Mouse (Mus musculus) hindbrain, embryonic 11.5 days (tissue): ENCODE data around the gene Mdm2. TPM values are rescaled to one million over a fixed set of nuclear protein-coding genes. Genes with fewer than 3 reads are reported as not detected.

Experiments used
- ATAC-seq: fragments of 200-750 bp; cut with Nextera tagmentation; 2 replicates; pipeline ENCODE4 v1.8.0; 2017; ENCODE audit warnings: mild to moderate bottlenecking, moderate TSS enrichment, moderate library complexity; ENCODE audit not compliant: low FRiP score
- DNase-seq: peaks from one replicate; pipeline ENCODE4 v3.0.0-alpha.2; 2015; ENCODE audit warnings: low spot score
- H3K27ac ChIP-seq: fragments of 300-500 bp; sonication (generic); 2 replicates; pipeline ENCODE4 v1.5.1; 2014; ENCODE audit warnings: mild to moderate bottlenecking, low read depth, low read length
- H3K27me3 ChIP-seq: fragments of 300-500 bp; sonication (generic); 2 replicates; pipeline ENCODE4 v1.6.1; 2014; ENCODE audit warnings: mild to moderate bottlenecking, low read length, moderate library complexity, mixed read lengths; ENCODE audit not compliant: control insufficient read depth, insufficient read depth
- H3K36me3 ChIP-seq: fragments of 300-500 bp; sonication (generic); 2 replicates; pipeline ENCODE4 v1.6.1; 2014; ENCODE audit warnings: mild to moderate bottlenecking, low read length, moderate library complexity, mixed read lengths; ENCODE audit not compliant: control insufficient read depth, insufficient read depth
- H3K4me1 ChIP-seq: fragments of 300-500 bp; sonication (generic); replicated peaks from 2 replicates; pipeline ENCODE4 v1.6.1; 2014; ENCODE audit warnings: low read length, mixed read lengths; ENCODE audit not compliant: control insufficient read depth, insufficient read depth
- H3K4me2 ChIP-seq: fragments of 300-500 bp; sonication (generic); replicated peaks from 2 replicates; pipeline ENCODE4 v1.6.1; 2014; ENCODE audit warnings: mild to moderate bottlenecking, low read depth, low read length
- H3K4me3 ChIP-seq: fragments of 300-500 bp; sonication (generic); 2 replicates; pipeline ENCODE4 v1.5.1; 2014; ENCODE audit warnings: low read depth, low read length
- H3K9ac ChIP-seq: fragments of 300-500 bp; sonication (generic); 2 replicates; pipeline ENCODE4 v1.6.1; 2014; ENCODE audit warnings: low read depth, low read length
- H3K9me3 ChIP-seq: fragments of 300-500 bp; sonication (generic); 2 replicates; pipeline ENCODE4 v1.6.1; 2016; ENCODE audit warnings: low read length; ENCODE audit not compliant: control insufficient read depth
- WGBS: fragments of 180-500 bp; shearing (Covaris S2); extraction: QIAGEN DNeasy Blood & Tissue Kit; methylation state at CpG from one replicate; pipeline ENCODE4 v1.1.7; 2014; 5-methylcytosine and 5-hydroxymethylcytosine counted together
- polyA plus RNA-seq: library from polyadenylated mRNA; unstranded; fragments of >200 nt; fragmentation: Nextera tagmentation; extraction: Ambion mirVana; gene quantifications from 2 replicates; pipeline ENCODE4 v1.2.1, GENCODE M21; 2014

Mdm2 gene
- polyA plus RNA-seq, 1 experiment from 2014 or later = 87.8 TPM

GRCm38 (mm10) chr10:117681999-117682857, 28.3 kb downstream of the Mdm2 start:
- no peak overlapping the region for H3K27ac ChIP-seq
- no peak overlapping the region for H3K4me2 ChIP-seq
- no peak overlapping the region for H3K4me3 ChIP-seq
- no peak overlapping the region for H3K9ac ChIP-seq
- H3K9me3 ChIP-seq = no peaks in the 10 kb centered on the region
- no peaks in the 10 kb centered on the region for H3K4me1 ChIP-seq
- DNase-seq = peak; percentile 56
- no peaks in the 10 kb centered on the region for H3K36me3 ChIP-seq
- ATAC-seq = no peak
- 62% methylated on average over 14 of the region's 14 CpGs for WGBS
- H3K27me3 ChIP-seq = no peaks in the 10 kb centered on the region

GRCm38 (mm10) chr10:117681543-117681942, 29.0 kb downstream of the Mdm2 start:
- Histone ChIP-seq H3K9me3 (no peaks in the 10 kb centered on the region), H3K9ac (no peak overlapping the region), H3K27me3 (no peaks in the 10 kb centered on the region), H3K36me3 (no peaks in the 10 kb centered on the region), H3K4me2 (no peak overlapping the region), H3K4me3 (no peak overlapping the region), H3K4me1 (no peaks in the 10 kb centered on the region), H3K27ac (no peak overlapping the region)
- DNase-seq = no peak
- no peak for ATAC-seq
- 92% methylated on average over 3 of the region's 3 CpGs for WGBS

DNA sequence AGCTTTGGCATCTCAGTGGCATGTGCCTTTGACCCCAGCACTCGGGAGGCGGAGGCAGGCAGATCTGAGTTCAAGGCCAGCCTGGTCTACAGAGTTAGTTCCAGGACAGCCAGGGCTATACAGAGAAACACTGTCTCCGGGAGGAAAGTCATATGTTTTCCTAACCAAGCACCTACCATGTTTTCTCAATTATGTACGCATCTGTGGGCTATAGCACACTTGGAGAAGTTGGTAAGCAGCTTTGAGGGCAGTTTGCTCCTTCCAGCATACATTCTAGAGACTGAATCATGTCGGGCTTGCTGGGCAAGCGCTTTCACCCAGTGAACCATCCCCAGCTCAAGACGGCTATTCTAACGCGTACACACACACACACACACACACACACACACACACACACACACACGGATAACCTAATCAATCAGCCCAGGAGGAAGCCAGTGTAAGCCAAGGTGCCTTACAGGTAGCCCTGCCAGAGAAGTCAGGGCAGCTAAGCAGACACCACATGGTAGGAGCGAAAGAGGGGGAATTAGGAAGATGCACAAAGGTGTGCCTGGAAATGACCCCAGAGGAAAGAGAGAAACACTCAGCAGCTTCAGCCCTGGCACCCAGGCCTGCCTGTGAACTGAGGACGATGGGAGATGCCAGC, 29.6 kb downstream of the Mdm2 start:
- Histone ChIP-seq H3K4me1 (no peaks in the 10 kb centered on the region), H3K36me3 (no peaks in the 10 kb centered on the region), H3K4me2 (no peak overlapping the region), H3K27me3 (no peaks in the 10 kb centered on the region), H3K27ac (no peak overlapping the region), H3K4me3 (no peak overlapping the region), H3K9ac (no peak overlapping the region), H3K9me3 (no peaks in the 10 kb centered on the region)
- ATAC-seq (no peak), DNase-seq (no peak)
- WGBS = 87% methylated on average over 12 of the region's 12 CpGs

GRCm38 (mm10) chr10:117679963-117680473, 30.5 kb downstream of the Mdm2 start:
- ATAC-seq (no peak), DNase-seq (no peak)
- Histone ChIP-seq H3K27ac (no peak overlapping the region), H3K27me3 (no peaks in the 10 kb centered on the region), H3K4me2 (no peak overlapping the region), H3K4me3 (no peak overlapping the region), H3K9me3 (no peaks in the 10 kb centered on the region), H3K9ac (no peak overlapping the region), H3K4me1 (no peaks in the 10 kb centered on the region), H3K36me3 (no peaks in the 10 kb centered on the region)
- 92% methylated on average over 14 of the region's 14 CpGs for WGBS

GRCm38 (mm10) chr10:117679029-117679686, 31.4 kb downstream of the Mdm2 start:
- no peaks in the 10 kb centered on the region for H3K36me3 ChIP-seq
- ATAC-seq = no peak
- H3K27ac ChIP-seq = no peak overlapping the region
- H3K9ac ChIP-seq = no peak overlapping the region
- H3K4me1 ChIP-seq = no peaks in the 10 kb centered on the region
- H3K4me3 ChIP-seq = no peak overlapping the region
- H3K27me3 ChIP-seq = no peaks in the 10 kb centered on the region
- DNase-seq = no peak
- H3K9me3 ChIP-seq = no peaks in the 10 kb centered on the region
- no peak overlapping the region for H3K4me2 ChIP-seq
- WGBS = 84% methylated on average over 5 of the region's 5 CpGs

DNA sequence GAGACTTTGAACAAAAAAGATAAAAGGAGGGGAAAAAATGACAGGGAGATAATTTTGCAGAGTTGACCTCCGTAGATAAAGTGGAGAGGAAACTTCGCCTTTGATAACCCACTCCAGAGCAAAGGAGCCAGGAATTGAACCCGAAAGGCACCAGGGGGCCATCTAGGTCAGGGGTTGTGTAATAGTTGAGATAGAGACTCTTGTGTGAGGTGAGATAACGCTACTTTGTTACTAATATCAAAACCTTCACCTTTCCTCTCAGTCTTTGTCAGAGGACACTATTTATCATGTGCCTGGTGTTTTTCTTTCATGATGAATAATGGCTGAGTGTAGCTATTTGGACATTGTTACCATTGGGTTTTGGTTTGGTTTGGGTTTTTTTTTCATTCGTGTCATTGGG, 32.2 kb downstream of the Mdm2 start:
- DNase-seq (no peak), ATAC-seq (no peak)
- 79% methylated on average over 5 of the region's 5 CpGs for WGBS
- Histone ChIP-seq H3K4me3 (no peak overlapping the region), H3K9me3 (no peaks in the 10 kb centered on the region), H3K9ac (no peak overlapping the region), H3K27ac (no peak overlapping the region), H3K27me3 (no peaks in the 10 kb centered on the region), H3K36me3 (no peaks in the 10 kb centered on the region), H3K4me1 (no peaks in the 10 kb centered on the region), H3K4me2 (no peak overlapping the region)

DNA sequence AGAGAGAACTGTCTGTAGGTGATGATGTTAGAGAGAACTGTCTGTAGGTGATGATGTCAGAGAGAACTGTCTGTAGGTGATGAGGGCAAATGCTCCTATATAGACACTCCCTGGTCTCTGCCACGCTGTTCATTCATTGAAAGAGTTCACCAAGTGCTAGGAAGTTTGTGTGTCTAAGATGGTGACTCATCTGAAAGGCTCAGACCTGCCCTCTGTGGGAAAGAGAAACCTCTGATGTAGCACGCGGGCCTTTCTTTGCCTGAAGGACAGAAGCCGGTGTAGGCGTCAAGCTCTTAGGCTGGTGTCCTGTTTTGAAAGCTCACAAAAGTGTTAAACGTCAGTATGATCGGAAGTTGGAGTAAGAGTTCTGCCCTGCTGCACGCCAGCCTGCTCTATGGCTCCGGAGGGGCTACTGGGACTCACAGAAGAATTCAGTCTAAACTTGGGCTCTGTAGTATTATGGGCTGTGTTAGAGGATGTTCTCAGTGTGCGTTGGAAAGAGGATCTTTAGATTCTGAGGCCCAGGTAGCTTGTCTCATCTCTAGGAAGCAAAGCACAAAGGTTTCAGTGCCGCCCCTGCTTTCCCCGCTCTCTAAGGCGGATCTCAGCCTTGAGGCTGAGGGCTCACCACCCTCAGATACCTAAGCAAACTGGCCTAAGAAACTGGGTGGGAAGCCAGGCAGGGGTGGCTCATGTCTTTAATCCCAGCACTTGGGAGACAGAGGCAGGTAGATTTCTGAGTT, 32.9 kb downstream of the Mdm2 start:
- H3K27ac ChIP-seq = no peak overlapping the region
- no peak overlapping the region for H3K4me2 ChIP-seq
- no peaks in the 10 kb centered on the region for H3K4me1 ChIP-seq
- 79% methylated on average over 13 of the region's 13 CpGs for WGBS
- no peaks in the 10 kb centered on the region for H3K27me3 ChIP-seq
- no peaks in the 10 kb centered on the region for H3K36me3 ChIP-seq
- H3K9ac ChIP-seq = no peak overlapping the region
- DNase-seq (no peak), ATAC-seq (no peak)
- H3K9me3 ChIP-seq = no peaks in the 10 kb centered on the region
- no peak overlapping the region for H3K4me3 ChIP-seq

DNA sequence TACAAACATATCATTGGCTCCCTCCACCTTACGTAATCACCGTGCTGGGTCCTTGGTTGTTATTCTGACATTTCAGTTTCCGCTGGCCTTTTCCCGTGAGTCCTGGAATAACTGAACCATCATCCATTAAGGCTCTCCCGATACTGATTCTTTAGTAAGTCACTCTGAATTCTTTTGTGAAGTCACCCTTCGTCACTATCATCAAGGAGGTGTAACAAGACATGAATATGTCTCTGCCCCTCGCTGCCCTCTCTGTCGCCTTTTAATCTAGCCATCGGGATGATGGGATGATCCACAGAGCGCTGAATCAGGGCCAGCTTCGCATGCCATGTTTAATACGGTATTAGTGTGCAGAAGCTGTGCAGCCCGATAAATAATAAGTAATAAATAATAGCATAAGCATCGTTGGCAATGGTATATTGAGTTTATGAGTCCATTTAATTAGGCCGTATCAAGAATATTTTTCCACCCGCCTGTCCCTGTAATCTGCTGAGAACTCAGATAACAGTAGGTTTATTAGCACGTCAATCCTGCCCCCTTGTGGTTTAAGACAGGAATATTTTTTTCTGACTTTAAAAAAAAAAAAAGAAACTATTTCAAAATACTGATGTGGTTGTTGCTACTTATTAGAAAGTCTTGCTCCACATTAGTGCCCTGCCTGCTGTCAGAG, 33.8 kb downstream of the Mdm2 start:
- H3K4me2 ChIP-seq = peak overlapping the region; percentile 49
- ATAC-seq = peak; percentile 34; the same call in 1 of the 2 replicates
- H3K9me3 ChIP-seq = no peaks in the 10 kb centered on the region
- H3K4me1 ChIP-seq = no peaks in the 10 kb centered on the region
- WGBS = 32% methylated on average over 17 of the region's 17 CpGs
- no peak overlapping the region for H3K9ac ChIP-seq
- H3K27me3 ChIP-seq = no peaks in the 10 kb centered on the region
- no peaks in the 10 kb centered on the region for H3K36me3 ChIP-seq
- H3K27ac ChIP-seq = no peak overlapping the region
- peak overlapping the region; percentile 27 for H3K4me3 ChIP-seq
- DNase-seq = peak; percentile 70
